Mouse (Mus musculus): ENCODE results near the gene Apol7b. TPM values are rescaled to one million over a fixed set of nuclear protein-coding genes. Genes with fewer than 3 reads are reported as not detected.

The Apol7b gene
- polyA plus RNA-seq (2014; fragmentation: Illumina TruSeq; extraction: RNeasy Lipid Tissue Mini Kit (QIAGEN cat#74804)): not detected

DNA sequence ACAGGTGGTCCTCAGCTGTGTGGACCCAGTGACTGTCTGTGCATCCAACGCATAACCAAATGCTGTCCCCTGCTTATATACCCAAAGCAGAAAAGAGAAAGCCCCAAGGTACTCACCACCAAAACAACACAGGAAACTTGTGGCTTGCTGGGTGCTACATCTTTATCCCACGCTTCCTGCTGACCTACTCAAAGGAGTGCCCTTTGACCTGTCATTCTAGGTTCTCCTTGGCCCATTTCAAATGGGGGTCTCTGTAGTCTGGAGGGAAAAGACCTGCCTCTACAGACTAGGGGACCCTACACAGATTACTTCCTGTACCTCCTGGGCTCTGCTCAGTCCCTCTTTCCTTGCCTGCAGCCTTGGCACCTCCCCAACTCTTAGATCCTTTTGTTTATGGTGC is at the start of gene Apol7b:
Gene Apol7b (minus strand): TSS at position 101 of the 400 bp plus-strand sequence.

DNA sequence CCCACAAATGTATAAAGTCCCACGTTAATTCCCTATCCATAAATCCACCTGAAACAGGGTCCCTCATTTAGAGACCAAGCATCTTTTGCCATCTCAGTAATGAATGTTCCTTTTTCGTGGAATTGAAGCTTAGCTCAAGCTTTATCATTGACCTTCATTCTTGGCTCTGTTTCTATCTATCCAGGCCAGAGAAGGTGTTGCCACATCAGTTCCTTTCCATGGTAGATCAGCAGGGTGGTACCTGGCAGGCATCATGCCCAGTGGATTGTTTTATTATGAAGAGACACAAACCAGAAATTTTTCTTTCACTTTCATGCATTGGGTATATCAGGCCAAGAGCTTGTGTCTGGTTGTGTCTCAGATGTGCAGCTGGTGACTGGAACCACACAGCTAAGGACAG is 29.4 kb upstream of the Apol7b start, which contains the start of gene Apol10a:
Gene Apol10a (plus strand): TSS at position 355 of the 400 bp plus-strand sequence.

DNA sequence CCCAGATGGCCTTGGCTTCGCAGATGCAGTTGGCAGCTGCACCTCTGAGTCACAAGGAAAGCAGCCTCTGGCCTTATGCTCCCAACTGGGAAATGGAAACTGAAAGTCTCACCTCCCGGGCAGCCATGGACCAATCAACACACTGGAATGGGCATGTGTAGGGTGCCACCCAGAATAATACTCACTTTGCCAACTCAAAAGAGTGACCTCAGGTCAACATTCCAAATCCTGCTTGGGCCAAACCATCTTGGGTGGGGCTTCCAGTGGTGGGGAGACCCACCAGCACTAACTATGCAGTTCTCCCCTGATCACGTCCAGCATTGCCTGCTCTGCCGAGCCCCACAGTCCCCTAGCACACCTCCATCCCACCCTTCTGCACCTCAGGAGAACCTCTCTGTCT is 36.3 kb downstream of the Apol7b start, which contains the start of gene Apol9a:
Gene Apol9a (minus strand): TSS at position 101 of the 400 bp plus-strand sequence.

DNA sequence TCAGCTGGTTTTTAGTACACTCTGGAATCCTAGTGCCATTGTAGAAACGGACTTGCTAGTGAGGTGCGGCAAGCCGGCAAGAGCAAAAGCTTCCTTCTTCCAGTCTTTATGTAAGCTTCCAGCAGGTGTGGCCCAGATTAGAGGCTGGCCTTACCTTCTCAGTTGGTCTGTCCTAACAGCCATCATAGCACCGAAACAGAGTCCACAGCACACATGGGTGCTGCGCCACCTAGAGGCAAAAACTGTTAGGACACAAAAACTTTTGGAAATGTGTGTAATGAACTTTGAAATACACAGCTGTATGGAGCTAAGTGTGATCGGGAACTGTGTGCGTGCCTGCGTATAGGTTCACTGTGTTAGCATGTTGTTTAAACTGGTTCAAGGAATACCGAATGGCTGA is 48.3 kb downstream of the Apol7b start, which contains the start of gene Apol7a:
Gene Apol7a (minus strand): TSS at position 84 of the 400 bp plus-strand sequence.

Other genes starting within 250 kb of the Apol7b start
- gene Rbfox2, start 140.5 kb downstream of the Apol7b start, polyA plus RNA-seq (2014; fragmentation: Illumina TruSeq; extraction: RNeasy Lipid Tissue Mini Kit (QIAGEN cat#74804)): 82.4 TPM
- 1.7 TPM for gene Apol7a, start 48.4 kb downstream of the Apol7b start, polyA plus RNA-seq (2014; fragmentation: Illumina TruSeq; extraction: RNeasy Lipid Tissue Mini Kit (QIAGEN cat#74804))
- 0.23 TPM for gene Apol9a, start 36.4 kb downstream of the Apol7b start, polyA plus RNA-seq (2014; fragmentation: Illumina TruSeq; extraction: RNeasy Lipid Tissue Mini Kit (QIAGEN cat#74804))
- not detected for gene Apol10a, start 29.6 kb upstream of the Apol7b start, polyA plus RNA-seq (2014; fragmentation: Illumina TruSeq; extraction: RNeasy Lipid Tissue Mini Kit (QIAGEN cat#74804))
- not detected for gene Apol11a, start 60.8 kb upstream of the Apol7b start, polyA plus RNA-seq (2014; fragmentation: Illumina TruSeq; extraction: RNeasy Lipid Tissue Mini Kit (QIAGEN cat#74804))
- 0.43 TPM for gene Apol7c, start 85.8 kb upstream of the Apol7b start, polyA plus RNA-seq (2014; fragmentation: Illumina TruSeq; extraction: RNeasy Lipid Tissue Mini Kit (QIAGEN cat#74804))
- gene 1700025B11Rik, start 114.4 kb upstream of the Apol7b start, polyA plus RNA-seq (2014; fragmentation: Illumina TruSeq; extraction: RNeasy Lipid Tissue Mini Kit (QIAGEN cat#74804)): not detected
- 4.4 TPM for gene Apol10b, start 148.6 kb upstream of the Apol7b start, polyA plus RNA-seq (2014; fragmentation: Illumina TruSeq; extraction: RNeasy Lipid Tissue Mini Kit (QIAGEN cat#74804))
- gene Gm36245, start 151.8 kb upstream of the Apol7b start, polyA plus RNA-seq (2014; fragmentation: Illumina TruSeq; extraction: RNeasy Lipid Tissue Mini Kit (QIAGEN cat#74804)): not detected
- gene Apol11b, start 195.8 kb upstream of the Apol7b start, polyA plus RNA-seq (2014; fragmentation: Illumina TruSeq; extraction: RNeasy Lipid Tissue Mini Kit (QIAGEN cat#74804)): 0.23 TPM

All from ovary, adult 10 weeks (tissue).